Mouse (Mus musculus): ENCODE data around the gene Hmgn2. TPM values are rescaled to one million over a fixed set of nuclear protein-coding genes. Genes with fewer than 3 reads are reported as not detected.

The Hmgn2 gene
- total RNA-seq (2017): 118 to 170 TPM (median 138 TPM) in 3 replicates

GRCm38 (mm10) chr4:133968150-133968921 is at the start of gene Hmgn2:
TSS of gene Hmgn2 (minus strand) at chr4:133968650.
- peak; percentile 58 for ATAC-seq (replicated peaks; ENCODE audit: insufficient number of reproducible peaks, low FRiP score, low TSS enrichment, poor library complexity, severe bottlenecking)

DNA sequence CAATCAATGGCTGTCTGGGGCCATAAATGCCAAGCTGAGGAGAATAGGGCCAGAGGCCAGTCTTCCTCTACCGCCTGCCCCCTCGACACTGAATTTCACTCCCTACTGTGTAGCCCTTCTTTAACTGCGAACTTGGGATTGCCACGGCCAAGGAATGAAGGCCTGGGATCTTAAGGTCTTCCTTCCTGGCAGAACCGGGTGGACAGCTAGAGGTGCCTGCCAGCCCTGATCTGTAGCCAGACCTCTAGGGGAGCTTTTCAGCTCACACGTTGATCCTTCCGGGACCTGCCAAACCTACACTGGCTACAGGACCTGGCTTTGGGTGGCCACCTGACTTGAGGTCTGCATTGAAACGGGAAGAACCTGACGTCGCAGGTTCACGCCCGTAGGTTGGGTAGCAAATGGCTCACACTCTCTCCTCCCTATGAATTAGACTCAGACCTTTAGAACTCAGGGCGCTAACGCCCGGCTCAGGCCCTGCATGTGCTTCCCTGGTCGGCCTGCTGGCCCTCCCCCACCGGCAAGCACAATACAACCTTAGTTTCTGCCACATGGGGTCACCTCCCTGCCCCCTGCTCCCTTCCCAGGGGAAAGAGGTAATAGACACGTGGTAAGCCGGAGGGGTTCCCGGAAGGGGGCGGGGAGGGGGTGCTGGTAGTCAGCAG is 48.9 kb upstream of the Hmgn2 start:
- ATAC-seq (replicated peaks; ENCODE audit: insufficient number of reproducible peaks, low FRiP score, low TSS enrichment, poor library complexity, severe bottlenecking): no peak

GRCm38 (mm10) chr4:134016767-134017166 is 48.3 kb upstream of the Hmgn2 start:
- ATAC-seq (replicated peaks; ENCODE audit: insufficient number of reproducible peaks, low FRiP score, low TSS enrichment, poor library complexity, severe bottlenecking): no peak

- no peak for ATAC-seq (replicated peaks; ENCODE audit: insufficient number of reproducible peaks, low FRiP score, low TSS enrichment, poor library complexity, severe bottlenecking)
These were observed 47.8 kb upstream of the Hmgn2 start for GRCm38 (mm10) chr4:134016208-134016607.

- ATAC-seq (replicated peaks; ENCODE audit: insufficient number of reproducible peaks, low FRiP score, low TSS enrichment, poor library complexity, severe bottlenecking): no peak
These were observed 44.5 kb upstream of the Hmgn2 start for GRCm38 (mm10) chr4:134012858-134013528.

DNA sequence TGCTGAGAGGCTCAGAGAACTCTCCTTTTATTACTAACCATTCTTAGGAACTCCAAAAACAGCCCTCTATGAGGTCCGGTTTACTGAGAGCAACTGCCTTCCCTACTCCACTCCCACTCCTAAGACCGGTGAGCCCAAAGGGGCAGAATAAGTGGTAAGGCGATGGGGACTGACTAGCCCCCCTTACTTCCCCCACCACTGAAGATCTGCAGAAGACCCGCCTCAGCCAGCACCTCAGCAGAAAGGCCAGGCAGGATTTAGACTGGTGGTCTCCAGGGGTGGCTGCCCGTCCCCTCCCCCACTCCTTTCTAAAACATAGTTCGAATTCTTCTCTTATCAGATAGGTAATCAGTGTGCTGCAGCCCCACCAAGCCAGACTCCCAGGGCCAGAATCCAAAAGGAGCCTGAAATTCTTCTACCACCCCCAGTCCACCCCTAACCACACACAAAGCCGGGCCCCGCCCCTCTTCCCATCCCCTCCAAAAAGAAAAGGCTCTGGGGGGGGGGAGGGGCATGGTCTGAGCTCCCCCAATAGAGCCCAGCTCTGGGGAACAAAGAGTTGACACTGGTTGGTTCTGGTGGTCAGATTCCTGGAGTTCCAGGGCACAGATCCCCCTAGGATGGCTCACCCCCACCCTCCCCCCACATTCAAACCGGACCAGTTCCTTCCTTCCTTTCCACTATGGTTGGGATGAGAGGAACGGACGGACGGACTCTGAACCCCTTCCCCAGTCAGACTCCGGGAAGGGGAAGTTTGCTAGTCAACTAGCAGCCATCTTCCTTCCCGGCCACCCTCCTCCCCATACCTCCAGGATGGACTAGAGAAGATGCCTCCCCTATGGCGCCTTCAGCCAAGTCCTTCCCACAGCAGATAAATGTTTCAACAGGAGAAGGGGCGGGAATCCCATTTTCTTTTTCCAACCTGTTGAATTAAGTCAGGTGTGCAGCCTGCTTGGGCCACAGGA is 43.3 kb upstream of the Hmgn2 start:
- ATAC-seq (replicated peaks; ENCODE audit: insufficient number of reproducible peaks, low FRiP score, low TSS enrichment, poor library complexity, severe bottlenecking): no peak

DNA sequence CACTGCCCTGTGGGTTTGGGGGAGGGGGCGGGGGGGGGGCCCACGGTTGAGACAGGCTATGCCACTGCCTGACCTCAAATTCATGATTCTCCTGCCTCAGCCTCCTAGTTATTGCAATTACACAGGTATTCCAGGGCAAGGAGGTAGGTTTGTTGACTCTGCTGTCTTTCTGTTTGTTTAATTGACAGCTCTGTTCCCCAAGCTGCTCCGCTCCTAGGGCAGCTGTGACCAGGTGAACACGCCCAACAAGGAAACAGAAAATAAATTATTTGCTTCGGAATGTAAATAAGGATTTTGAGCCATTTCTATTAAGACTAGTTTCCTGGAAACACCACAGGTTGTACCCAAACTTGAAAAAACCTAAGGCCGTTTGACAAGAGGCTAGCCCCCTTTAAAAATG is 41.3 kb upstream of the Hmgn2 start:
- no peak for ATAC-seq (replicated peaks; ENCODE audit: insufficient number of reproducible peaks, low FRiP score, low TSS enrichment, poor library complexity, severe bottlenecking)

DNA sequence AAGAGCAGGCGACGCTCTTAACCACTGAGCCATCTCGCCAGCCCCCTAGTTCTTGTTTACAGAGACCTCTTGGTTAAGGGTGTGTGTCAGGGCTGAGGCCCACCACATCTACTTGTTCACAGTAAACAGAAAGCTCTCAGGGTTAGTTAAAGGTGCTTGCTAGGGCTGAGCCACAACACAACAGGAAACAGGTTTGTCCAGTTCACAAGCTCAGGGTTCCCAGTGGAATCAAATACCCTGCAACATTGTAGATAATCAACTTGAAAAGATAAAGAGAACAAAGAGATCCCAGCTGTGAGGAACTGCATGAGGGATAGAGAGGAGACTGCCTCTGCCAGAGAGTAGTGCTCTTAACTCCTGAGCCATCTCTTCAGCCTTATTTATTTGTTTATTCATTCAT is 38.4 kb upstream of the Hmgn2 start:
- ATAC-seq (replicated peaks; ENCODE audit: insufficient number of reproducible peaks, low FRiP score, low TSS enrichment, poor library complexity, severe bottlenecking): no peak

- ATAC-seq (replicated peaks; ENCODE audit: insufficient number of reproducible peaks, low FRiP score, low TSS enrichment, poor library complexity, severe bottlenecking): peak; percentile 38
These were observed 37.3 kb upstream of the Hmgn2 start for GRCm38 (mm10) chr4:134005581-134006358.

DNA sequence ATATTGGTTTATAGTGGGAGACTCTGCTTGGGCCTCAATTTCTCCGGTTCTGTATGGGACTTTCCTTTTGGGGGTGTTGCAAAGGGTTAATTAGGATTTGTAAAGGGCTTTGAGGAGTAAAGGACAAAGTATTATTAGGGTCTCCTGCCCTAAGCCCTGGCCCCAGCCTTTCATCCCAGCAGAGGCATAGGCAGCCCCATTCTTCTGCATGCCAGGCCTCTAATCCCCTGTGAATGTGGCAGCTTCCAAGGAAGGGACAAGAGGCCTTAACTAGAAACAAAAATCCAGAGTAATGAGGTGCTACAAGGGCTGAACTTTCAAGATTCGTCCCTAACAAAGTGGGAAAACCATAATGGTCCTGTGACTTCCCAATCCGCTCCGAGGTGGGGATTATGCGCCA is 34.5 kb upstream of the Hmgn2 start:
- ATAC-seq (replicated peaks; ENCODE audit: insufficient number of reproducible peaks, low FRiP score, low TSS enrichment, poor library complexity, severe bottlenecking): no peak

GRCm38 (mm10) chr4:134002246-134002645 is 33.8 kb upstream of the Hmgn2 start:
- ATAC-seq (replicated peaks; ENCODE audit: insufficient number of reproducible peaks, low FRiP score, low TSS enrichment, poor library complexity, severe bottlenecking): no peak

GRCm38 (mm10) chr4:134001710-134002109 is 33.3 kb upstream of the Hmgn2 start:
- no peak for ATAC-seq (replicated peaks; ENCODE audit: insufficient number of reproducible peaks, low FRiP score, low TSS enrichment, poor library complexity, severe bottlenecking)

DNA sequence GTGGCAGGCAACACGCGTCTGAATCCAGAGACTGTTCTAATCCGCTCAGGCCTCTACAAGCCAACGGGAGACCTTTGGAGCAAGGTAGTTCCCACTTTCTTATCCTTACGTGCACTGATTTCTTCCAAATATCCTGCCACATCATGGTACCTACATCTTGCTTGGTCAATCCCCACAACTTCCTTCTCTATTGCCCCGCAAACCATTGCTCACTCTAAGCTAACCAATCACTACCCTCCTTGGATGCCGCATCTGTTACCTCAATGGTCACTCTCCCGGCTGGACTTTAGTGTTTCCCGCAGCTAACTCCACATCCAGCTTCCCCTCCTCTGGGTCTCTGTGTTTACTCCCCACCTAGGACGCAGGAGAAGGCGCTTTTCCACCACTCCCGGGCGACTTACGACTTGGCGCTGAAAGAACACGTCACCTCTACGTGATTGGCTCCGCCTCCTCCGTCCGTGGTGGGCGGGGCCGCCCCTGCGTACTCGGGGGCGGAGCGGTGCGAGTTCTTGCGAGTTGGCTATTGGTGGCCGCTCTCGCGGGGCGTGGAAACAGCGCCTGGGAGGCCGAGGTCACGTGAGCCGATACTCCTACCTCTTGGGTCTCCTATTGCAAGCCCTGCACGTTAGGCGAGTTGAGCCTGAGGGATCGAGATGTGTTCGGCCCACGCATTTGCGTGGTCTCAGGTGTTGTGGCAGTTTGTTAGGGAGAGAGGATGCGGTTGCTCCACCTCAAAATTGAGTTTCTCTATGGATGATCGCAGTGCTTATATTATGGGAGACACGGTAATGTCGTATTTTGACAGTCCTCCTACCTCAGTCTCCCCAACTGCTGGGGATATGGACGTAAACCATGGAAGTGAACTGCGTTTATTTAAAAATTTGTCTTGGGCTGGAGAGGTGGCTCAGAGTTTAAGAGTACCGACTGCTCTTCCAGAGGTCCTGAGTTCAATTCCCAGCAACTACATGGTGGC is 32.3 kb upstream of the Hmgn2 start, which contains the start of gene Dhdds:
Gene Dhdds, minus strand, starts transcription at position 453 of the 973 bp plus-strand sequence.
- peak; percentile 95 for ATAC-seq (replicated peaks; ENCODE audit: insufficient number of reproducible peaks, low FRiP score, low TSS enrichment, poor library complexity, severe bottlenecking)

- ATAC-seq (replicated peaks; ENCODE audit: insufficient number of reproducible peaks, low FRiP score, low TSS enrichment, poor library complexity, severe bottlenecking): no peak
These were observed 26.2 kb upstream of the Hmgn2 start for GRCm38 (mm10) chr4:133994697-133995096.

DNA sequence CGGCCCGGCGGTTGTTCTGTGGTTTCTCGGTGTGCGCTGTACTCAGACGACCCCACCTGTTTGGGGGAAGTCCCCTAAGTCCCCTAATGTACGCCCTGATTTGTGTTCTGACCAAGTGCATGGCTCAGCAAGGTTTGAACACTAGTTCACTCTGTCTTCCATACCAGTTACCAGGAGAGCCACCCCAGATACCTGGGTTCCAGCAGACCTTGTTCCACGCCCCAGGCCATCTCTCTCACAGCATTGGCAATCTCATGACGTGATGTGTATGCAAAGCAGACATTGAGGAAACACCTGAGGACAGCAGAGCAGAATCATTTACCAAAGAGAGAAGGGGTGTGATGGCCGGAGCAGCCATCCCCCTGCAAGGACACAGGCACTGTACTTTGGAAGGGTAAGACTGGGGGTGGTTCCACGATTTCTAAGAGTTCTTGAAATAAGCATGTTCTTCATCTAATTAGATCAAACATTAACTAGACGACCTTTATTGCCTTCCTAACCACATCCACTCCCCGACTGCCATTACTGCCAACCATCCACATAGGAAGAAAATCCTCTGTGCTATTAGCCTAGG is 22.7 kb upstream of the Hmgn2 start:
- ATAC-seq (replicated peaks; ENCODE audit: insufficient number of reproducible peaks, low FRiP score, low TSS enrichment, poor library complexity, severe bottlenecking): no peak

- ATAC-seq (replicated peaks; ENCODE audit: insufficient number of reproducible peaks, low FRiP score, low TSS enrichment, poor library complexity, severe bottlenecking): no peak
These were observed 21.6 kb upstream of the Hmgn2 start for GRCm38 (mm10) chr4:133990035-133990434.
